Mouse (Mus musculus): Measurements from ENCODE around the gene Fam222b. TPM values are rescaled to one million over a fixed set of nuclear protein-coding genes. Genes with fewer than 3 reads are reported as not detected.
A peak's percentile ranks its signal among the peaks of the same experiment; 100 is the strongest.

The Fam222b gene
- polyA plus RNA-seq, 1 experiment from 2014 or later = 33.8 TPM

DNA sequence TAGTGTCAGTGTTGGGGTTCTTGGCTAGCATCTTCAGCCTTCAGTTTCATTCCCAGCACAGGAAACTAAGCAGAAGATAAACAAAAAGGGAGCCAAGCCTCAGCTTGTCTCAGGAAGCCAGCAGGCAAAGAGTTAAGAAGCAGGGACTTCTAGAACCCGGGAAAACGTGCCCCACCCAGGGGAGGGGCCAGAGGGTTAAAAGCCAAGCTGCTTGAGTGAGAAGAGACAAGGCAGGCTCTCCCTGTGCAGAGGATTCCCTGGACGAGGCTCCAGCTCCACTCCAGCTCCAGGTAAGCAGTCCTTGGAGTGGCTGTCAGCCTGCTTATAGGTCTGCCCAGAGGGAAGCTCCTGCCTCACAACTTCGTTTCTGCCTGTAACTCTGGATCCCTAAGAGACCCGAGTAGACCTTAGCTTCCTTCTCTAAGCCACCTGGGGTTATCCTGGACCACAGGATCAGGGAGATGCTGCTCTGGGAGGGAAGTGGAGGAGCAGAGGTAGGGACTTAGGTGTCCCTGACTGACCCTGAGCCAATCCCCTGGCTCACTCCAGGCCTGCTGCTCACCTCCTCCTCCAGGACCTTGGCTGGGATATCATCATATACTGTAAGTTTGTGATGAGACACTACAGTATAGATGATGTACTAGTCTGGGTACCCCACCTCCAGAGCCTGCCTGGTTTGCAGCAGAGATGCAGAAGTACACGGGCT, 21.9 kb upstream of the Fam222b start:
- Histone ChIP-seq H3K4me1 (replicated peaks) (no peaks in the 10 kb centered on the region), H3K27ac (peak overlapping the region; percentile 37; the same call in 1 of the 2 replicates), H3K9me3 (no peaks in the 10 kb centered on the region), H3K27me3 (ENCODE audit: insufficient read depth, poor library complexity, severe bottlenecking) (no peaks in the 10 kb centered on the region), H3K36me3 (peaks cover 72% of the 10 kb centered on the region), H3K4me3 (peak overlapping the region; percentile 22)
- DNase-seq (ENCODE audit: low spot score) = no peak
- WGBS = 35% methylated on average over 6 of the region's 6 CpGs

DNA sequence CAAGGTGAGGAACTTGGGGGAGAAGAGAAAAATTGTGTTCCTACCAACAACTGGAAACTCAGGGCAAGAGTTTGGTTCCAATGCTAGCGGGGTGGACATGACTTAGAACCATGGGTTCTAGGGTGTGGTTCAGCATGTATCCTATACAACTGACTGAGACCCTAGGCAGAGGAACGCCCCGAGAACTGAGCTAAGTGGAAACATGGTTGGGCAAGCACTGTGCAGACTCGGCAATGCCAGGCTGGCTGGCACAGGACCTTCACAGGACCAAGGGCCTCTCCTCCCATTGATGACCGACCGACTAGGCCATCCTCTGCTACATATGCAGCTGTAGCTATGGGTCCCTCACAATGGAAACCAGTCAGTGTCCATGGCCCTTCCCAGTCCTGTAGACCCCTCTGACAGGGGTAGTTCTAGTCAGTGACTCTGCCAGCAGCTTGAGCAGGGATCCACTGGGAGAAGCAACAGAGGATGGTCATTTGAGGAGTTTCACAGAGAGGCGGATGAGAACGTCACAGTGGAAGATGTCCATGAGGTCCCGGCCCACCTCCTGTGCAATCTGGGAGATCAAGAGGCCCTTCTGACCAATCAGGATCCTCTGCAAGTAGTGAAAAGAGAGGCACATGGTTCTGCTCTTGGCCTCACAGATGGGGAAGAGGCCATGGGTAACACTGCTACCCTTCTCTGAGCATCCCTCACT, 20.7 kb upstream of the Fam222b start:
- no peaks in the 10 kb centered on the region for H3K4me1 ChIP-seq (replicated peaks)
- no peaks in the 10 kb centered on the region for H3K27me3 ChIP-seq (ENCODE audit: insufficient read depth, poor library complexity, severe bottlenecking)
- 93% methylated on average over 9 of the region's 9 CpGs for WGBS
- no peak overlapping the region; the same call in 1 of the 2 replicates for H3K4me3 ChIP-seq
- no peak for DNase-seq (ENCODE audit: low spot score)
- H3K36me3 ChIP-seq = peaks cover 79% of the 10 kb centered on the region
- no peaks in the 10 kb centered on the region for H3K9me3 ChIP-seq
- H3K27ac ChIP-seq = no peak overlapping the region

DNA sequence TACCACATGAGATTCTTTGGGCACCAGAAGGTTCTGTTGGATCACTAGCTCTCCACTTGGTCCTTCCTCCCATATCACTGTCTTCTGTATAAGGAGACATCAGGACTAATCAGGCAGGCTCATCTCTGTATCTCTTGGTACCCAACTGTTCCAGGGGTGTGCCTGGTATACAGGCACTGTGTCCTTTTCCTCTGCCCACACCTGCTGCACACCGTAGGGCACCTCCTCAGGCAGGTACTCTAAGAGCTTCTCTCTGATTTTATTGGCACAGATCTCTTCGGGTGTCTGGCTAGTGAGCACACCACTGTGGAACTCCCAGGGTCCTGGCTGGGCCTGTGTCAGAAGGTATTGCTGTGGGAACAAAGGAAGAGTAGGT, 20.2 kb upstream of the Fam222b start:
- no peak overlapping the region for H3K27ac ChIP-seq
- H3K9me3 ChIP-seq = no peaks in the 10 kb centered on the region
- peaks cover 79% of the 10 kb centered on the region for H3K36me3 ChIP-seq
- no peak for DNase-seq (ENCODE audit: low spot score)
- H3K4me3 ChIP-seq = no peak overlapping the region
- 91% methylated on average over 2 of the region's 2 CpGs for WGBS
- H3K27me3 ChIP-seq (ENCODE audit: insufficient read depth, poor library complexity, severe bottlenecking) = no peaks in the 10 kb centered on the region
- peaks cover 5% of the 10 kb centered on the region for H3K4me1 ChIP-seq (replicated peaks)

DNA sequence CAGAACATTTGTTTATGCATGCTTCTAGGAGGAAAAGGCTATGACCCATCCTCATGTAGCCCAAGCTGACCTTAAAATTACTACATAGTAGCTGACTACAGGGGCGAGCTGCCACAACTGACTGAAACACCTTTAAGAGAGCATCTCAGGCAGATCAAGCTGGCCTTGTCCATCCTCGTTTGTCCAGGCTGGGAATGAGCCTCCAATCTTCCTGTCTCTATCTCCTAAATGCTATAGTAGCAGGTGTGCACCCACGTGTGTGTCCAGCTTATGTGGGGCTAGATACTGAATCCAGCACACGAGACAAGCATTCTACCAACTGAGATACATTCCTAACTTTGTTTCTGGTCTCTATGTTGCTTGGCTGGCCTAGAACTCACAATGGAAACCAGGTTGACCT, 19.8 kb upstream of the Fam222b start:
- H3K4me1 ChIP-seq (replicated peaks) = peaks cover 9% of the 10 kb centered on the region

DNA sequence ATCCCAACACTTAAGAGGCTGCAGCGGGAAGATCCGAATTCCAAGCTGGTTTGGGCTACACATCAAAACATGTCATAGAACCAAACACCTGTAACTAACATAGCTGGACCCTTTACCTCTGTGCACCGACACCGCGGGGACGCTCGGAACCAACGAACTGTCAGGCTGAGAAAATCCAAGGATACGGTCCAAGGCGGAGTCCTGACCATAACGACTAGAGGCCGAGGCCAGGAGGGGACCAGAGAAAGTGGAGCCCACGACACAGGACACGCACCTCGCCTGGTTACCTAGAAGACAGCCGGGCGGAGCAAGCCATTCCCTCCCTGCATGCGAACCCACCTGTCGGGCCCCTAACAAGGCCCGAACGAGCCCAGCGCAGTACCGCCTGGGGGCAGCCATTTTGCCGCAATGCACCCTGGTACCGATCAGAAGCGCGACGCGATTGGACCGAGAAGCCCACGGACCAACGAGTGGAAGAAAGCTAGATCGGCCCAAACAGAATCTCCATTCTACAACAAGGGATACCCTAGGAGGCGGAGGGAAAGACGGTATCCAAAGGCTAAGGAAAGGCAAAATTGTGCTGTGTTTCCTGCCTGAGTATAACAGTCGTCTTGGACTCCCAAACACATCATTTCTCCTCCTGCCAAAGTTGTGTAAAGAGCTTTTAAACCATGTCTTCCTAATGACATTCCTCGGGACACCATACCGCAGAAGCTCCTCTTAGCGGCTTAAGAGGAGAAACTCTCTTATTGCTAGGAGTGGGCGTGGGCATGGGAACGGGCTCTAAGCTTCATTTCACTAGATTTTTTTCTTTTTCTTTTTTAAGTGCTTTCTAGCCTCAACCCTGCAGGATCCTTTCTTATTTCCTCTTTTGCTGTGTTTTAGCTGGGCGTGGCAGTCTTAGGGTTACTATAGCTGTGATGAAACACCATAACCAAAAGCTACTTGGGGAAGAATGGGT, 14.2 kb upstream of the Fam222b start, which contains the start of gene Eral1:
Gene Eral1 (minus strand): TSS at position 423 of the 961 bp plus-strand sequence.
- WGBS = 1% methylated on average over 42 of the region's 42 CpGs
- Histone ChIP-seq H3K36me3 (peaks cover 31% of the 10 kb centered on the region), H3K9me3 (no peaks in the 10 kb centered on the region), H3K27ac (peak within 1 kb of the TSS; percentile 88), H3K27me3 (ENCODE audit: insufficient read depth, poor library complexity, severe bottlenecking) (no peaks in the 10 kb centered on the region), H3K4me1 (replicated peaks) (peaks cover 18% of the 10 kb centered on the region), H3K4me3 (peak within 1 kb of the TSS; percentile 64)
- peak; percentile 82 for DNase-seq (ENCODE audit: low spot score)

More for the DNA sequence above, 19.8 kb upstream of the Fam222b start:
- Histone ChIP-seq H3K27me3 (ENCODE audit: insufficient read depth, poor library complexity, severe bottlenecking) (no peaks in the 10 kb centered on the region), H3K36me3 (peaks cover 79% of the 10 kb centered on the region), H3K9me3 (no peaks in the 10 kb centered on the region), H3K27ac (no peak overlapping the region), H3K4me3 (no peak overlapping the region)
- WGBS = 94% methylated on average over 4 of the region's 4 CpGs
- no peak for DNase-seq (ENCODE audit: low spot score)

DNA sequence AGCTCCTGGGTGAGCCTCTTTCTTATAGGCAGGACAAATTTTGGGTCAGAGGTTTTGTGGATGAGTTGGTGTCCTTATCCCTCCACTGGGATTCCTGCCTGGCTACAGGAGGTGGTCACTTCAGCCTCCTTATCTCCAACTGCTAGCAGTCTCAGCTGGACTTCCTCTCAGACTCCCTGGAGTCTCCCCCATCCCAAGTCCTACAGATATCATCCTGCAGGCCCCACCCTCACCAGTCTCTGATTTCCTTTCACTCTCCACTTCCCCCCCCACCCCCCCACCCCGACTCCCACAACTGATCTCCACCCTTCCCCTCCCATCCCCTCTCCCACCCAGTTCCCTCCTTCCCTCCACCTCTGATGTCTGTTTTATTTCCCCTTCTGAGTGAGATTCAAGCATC, 10.9 kb upstream of the Fam222b start:
- H3K9me3 ChIP-seq = no peaks in the 10 kb centered on the region
- H3K4me1 ChIP-seq (replicated peaks) = peaks cover 18% of the 10 kb centered on the region
- no peak for DNase-seq (ENCODE audit: low spot score)
- H3K36me3 ChIP-seq = no peaks in the 10 kb centered on the region
- H3K27me3 ChIP-seq (ENCODE audit: insufficient read depth, poor library complexity, severe bottlenecking) = no peaks in the 10 kb centered on the region
- H3K27ac ChIP-seq = no peak overlapping the region
- 44% methylated on average over 1 of the region's 1 CpGs for WGBS
- H3K4me3 ChIP-seq = no peak overlapping the region

DNA sequence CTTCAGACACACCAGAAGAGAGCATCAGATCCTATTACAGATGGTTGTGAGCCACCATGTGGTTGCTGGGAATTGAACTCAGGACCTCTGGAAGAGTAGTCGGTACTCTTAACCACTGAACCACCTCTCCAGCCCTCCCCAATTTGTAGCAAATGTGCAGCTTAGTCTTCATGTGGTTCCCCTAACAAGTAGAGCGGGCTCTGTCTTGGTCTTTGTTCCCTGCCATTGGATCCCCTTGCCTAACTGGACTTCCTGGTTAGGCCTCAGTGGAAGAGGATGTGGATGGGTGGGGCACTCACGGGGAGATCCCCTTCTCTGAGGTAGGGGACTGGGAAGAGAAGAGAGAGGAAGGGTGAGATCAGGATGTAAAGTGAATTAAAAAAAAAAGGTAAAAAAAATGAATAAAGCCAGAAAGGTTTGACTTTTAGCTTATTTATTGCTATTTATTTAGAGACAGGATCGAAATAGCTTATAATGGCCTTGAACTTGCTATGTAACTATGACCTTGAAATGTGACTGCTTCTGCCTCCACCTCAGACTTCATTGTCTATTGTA, 7.5 kb upstream of the Fam222b start:
- Histone ChIP-seq H3K4me1 (replicated peaks) (no peaks in the 10 kb centered on the region), H3K27me3 (ENCODE audit: insufficient read depth, poor library complexity, severe bottlenecking) (no peaks in the 10 kb centered on the region), H3K36me3 (no peaks in the 10 kb centered on the region), H3K27ac (no peak overlapping the region), H3K4me3 (no peak overlapping the region), H3K9me3 (no peaks in the 10 kb centered on the region)
- no peak for DNase-seq (ENCODE audit: low spot score)
- WGBS = 78% methylated on average over 4 of the region's 4 CpGs

DNA sequence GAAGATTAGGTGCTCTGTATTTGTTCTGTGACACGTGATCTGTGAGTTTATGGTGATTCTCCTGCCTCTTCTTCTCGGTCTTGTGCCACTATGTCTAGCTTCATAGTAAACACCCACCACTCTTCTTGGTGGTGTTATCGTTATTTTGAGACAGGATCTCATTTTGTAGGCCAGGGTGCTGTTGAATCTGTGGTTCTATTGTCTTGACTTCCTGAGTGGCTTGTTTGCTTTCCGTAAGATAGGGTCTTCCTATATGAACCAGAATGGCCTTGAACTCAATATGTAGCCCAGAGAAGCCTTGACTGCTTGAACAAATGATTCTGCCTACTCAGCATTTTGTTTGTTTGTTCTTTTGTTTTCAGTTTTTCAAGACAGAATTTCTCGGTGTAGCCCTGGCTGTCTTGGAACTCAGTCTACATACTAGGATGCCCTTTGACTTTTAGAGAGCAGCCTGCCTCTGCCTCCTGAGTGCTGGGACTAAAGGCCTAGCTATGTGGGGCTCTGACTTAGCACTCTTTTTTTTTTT, 6.6 kb upstream of the Fam222b start:
- 85% methylated on average over 5 of the region's 5 CpGs for WGBS
- no peaks in the 10 kb centered on the region for H3K9me3 ChIP-seq
- H3K36me3 ChIP-seq = no peaks in the 10 kb centered on the region
- H3K4me3 ChIP-seq = no peak overlapping the region
- no peaks in the 10 kb centered on the region for H3K4me1 ChIP-seq (replicated peaks)
- H3K27ac ChIP-seq = no peak overlapping the region
- DNase-seq (ENCODE audit: low spot score) = no peak
- H3K27me3 ChIP-seq (ENCODE audit: insufficient read depth, poor library complexity, severe bottlenecking) = no peaks in the 10 kb centered on the region

DNA sequence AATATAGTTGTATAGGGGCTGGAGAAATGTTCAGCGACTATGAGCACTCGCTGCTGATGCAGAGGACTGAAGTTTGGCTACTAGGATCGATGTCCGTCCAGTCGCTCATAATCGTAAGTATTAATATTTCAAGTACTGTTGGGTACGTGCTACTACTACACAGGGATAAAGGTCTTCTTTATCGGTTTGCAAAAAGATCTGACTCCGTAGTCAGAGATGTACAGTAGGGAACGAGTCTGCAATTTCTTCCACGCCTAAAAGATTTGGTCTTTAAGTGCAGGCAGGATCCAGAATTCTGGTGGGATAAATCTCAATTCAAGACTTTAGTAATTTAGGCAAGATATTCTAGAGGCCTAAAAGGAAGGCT, 340 bp upstream of the Fam222b start:
- 58% methylated on average over 11 of the region's 11 CpGs for WGBS
- peak overlapping the region; percentile 88 for H3K4me3 ChIP-seq

DNA sequence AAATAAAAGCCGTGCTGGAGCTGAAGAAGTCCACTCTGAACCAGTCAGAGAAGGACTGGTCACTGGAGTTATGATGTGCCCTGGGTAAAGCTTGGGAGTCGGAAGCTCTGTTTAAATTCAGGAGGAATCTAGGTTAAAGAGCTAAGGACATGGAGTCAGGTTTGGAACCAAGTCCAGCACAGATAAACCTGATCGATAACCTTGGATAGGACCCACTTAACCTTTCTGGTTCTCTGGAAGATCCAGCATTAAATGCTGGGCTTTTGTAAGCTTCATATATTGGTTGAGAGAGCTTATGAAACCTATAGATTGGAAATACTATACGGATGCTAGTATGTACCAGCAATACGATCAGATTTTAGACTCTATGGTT, 670 bp downstream of the Fam222b start:
- peak overlapping the region; percentile 88 for H3K4me3 ChIP-seq
- H3K9me3 ChIP-seq = no peaks in the 10 kb centered on the region
- H3K27me3 ChIP-seq (ENCODE audit: insufficient read depth, poor library complexity, severe bottlenecking) = no peaks in the 10 kb centered on the region
- DNase-seq (ENCODE audit: low spot score) = no peak
- WGBS = 31% methylated on average over 5 of the region's 5 CpGs
- H3K27ac ChIP-seq = peak overlapping the region; percentile 92
- peaks cover 36% of the 10 kb centered on the region for H3K4me1 ChIP-seq (replicated peaks)
- H3K36me3 ChIP-seq = peaks cover 10% of the 10 kb centered on the region; the same call in 1 of the 2 replicates

More for the DNA sequence above, 340 bp upstream of the Fam222b start:
- no peaks in the 10 kb centered on the region for H3K27me3 ChIP-seq (ENCODE audit: insufficient read depth, poor library complexity, severe bottlenecking)
- H3K27ac ChIP-seq = peak overlapping the region; percentile 92
- no peak for DNase-seq (ENCODE audit: low spot score)
- H3K36me3 ChIP-seq = 0 out of 2 replicates have a peak, but pooled peaks cover 4% of the 10 kb centered on the region
- no peaks in the 10 kb centered on the region for H3K9me3 ChIP-seq
- peaks cover 36% of the 10 kb centered on the region for H3K4me1 ChIP-seq (replicated peaks)

DNA sequence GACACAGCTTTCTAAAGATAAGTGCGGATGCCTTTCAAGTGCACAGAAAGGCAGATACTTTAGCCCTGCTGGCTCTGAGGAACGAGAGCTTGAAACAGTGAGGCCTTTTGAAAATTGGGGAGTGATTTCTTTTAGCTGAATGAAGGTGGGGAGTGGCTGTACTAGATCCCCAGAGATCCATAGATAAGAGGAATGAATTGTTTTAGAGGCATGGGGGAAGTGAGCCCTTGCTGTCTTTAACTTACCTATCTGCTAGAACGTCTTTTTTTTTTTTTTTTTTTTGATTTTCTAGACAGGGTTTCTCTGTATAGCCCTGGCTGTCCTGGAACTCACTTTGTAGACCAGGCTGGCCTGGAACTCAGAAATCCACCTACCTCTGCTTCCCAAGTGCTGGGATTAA, 2.6 kb downstream of the Fam222b start:
- H3K27me3 ChIP-seq (ENCODE audit: insufficient read depth, poor library complexity, severe bottlenecking) = no peaks in the 10 kb centered on the region
- WGBS = 64% methylated on average over 3 of the region's 3 CpGs
- peak overlapping the region; percentile 88 for H3K4me3 ChIP-seq
- no peak for DNase-seq (ENCODE audit: low spot score)
- H3K27ac ChIP-seq = no peak overlapping the region
- no peaks in the 10 kb centered on the region for H3K9me3 ChIP-seq
- H3K36me3 ChIP-seq = peaks cover 24% of the 10 kb centered on the region; the same call in 1 of the 2 replicates
- H3K4me1 ChIP-seq (replicated peaks) = peaks cover 36% of the 10 kb centered on the region

DNA sequence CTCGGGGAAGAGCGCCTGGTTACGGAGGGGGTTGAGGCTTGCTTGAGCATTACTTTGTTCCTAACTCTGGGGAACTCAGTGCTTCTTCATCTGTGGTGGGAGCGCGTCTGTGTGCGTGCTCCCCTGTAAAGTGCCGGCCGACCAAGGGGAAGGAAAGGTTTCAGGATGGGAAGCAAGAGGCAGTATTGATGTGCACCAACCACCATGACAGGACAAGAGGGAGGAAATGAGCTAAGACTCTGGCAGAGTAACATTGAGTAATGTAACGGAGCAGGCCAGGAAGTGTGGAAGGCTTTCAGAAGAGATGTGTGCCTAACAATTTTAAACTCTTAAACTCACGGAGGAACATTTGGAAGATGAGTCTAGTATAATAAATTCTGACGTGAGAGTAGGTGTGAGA, 6.3 kb downstream of the Fam222b start:
- 94% methylated on average over 11 of the region's 11 CpGs for WGBS
- Histone ChIP-seq H3K36me3 (peaks cover 41% of the 10 kb centered on the region), H3K4me1 (replicated peaks) (peaks cover 20% of the 10 kb centered on the region), H3K9me3 (no peaks in the 10 kb centered on the region), H3K27me3 (ENCODE audit: insufficient read depth, poor library complexity, severe bottlenecking) (no peaks in the 10 kb centered on the region), H3K27ac (no peak overlapping the region), H3K4me3 (no peak overlapping the region)
- DNase-seq (ENCODE audit: low spot score) = no peak

Measured in hindbrain, embryonic 10.5 days (tissue).